In genomic region chr12:102128081-102128790, GRCm38 (mm10) we compare ENCODE assay signal across 8 mouse cellular contexts. TPM values are rescaled to one million over a fixed set of nuclear protein-coding genes. Genes with fewer than 3 reads are reported as not detected.
A peak's percentile ranks its signal among the peaks of the same experiment; 100 is the strongest.
DNase-seq lines count a peak whose midpoint lies in the region; ATAC-seq and TF ChIP-seq lines count a peak whose summit lies in the region.

Gene Slc24a4, plus strand, starts transcription at chr12:102128733.

- H3K27me3 ChIP-seq in kidney, adult 2 months (replicated peaks; ENCODE audit: control insufficient read depth, insufficient read depth, low read length) = no peaks in the 10 kb centered on the region; the same call in none of the 2 replicates
- H3K27me3 ChIP-seq in lung, embryonic 16.5 days (ENCODE audit: control insufficient read depth, insufficient read depth, low read depth, low read length) = peaks cover 35% of the 10 kb centered on the region

- H3K4me2 ChIP-seq in lung, embryonic 16.5 days (ENCODE audit: low read depth, low read length) = peak within 1 kb of the TSS; percentile 81

- no peak within 1 kb of the TSS for H3K27ac ChIP-seq in kidney, adult 2 months (ENCODE audit: insufficient read depth, low read depth, low read length)
- no peak within 1 kb of the TSS for H3K27ac ChIP-seq in lung, embryonic 16.5 days (ENCODE audit: low read length)

- no peaks in the 10 kb centered on the region for H3K9me3 ChIP-seq in lung, embryonic 16.5 days (ENCODE audit: control insufficient read depth, low read length)

- peak; percentile 77 for ATAC-seq in lung, embryonic 16.5 days (ENCODE audit: low read depth)
- ATAC-seq in erythroid progenitor cell, adult 5-6 weeks (replicated peaks; ENCODE audit: low FRiP score, poor library complexity, severe bottlenecking) = no peak

- no peak for DNase-seq in kidney, adult 2 months
- no peak for DNase-seq in kidney, adult 11 months
- DNase-seq in brain, adult 2 months (ENCODE audit: low read depth, low spot score) = peak; percentile 60
- peak; percentile 29 to 36 for DNase-seq in frontal cortex, postnatal 14 days (ENCODE audit: low spot score in 2 of 2)
- peak; percentile 64 for DNase-seq in layer of hippocampus, adult 9-11 months
- DNase-seq in right cerebral cortex, postnatal 14 days = peak; percentile 29

- H3K9ac ChIP-seq in lung, embryonic 16.5 days (ENCODE audit: low read length) = peak within 1 kb of the TSS; percentile 60

- H3K4me3 ChIP-seq in kidney, adult 2 months (ENCODE audit: insufficient read depth, low read depth, low read length) = peak within 1 kb of the TSS; percentile 5; the same call in 1 of the 2 replicates
- peak within 1 kb of the TSS; percentile 68 for H3K4me3 ChIP-seq in lung, embryonic 16.5 days (ENCODE audit: low read length)

- no peak for TF ChIP-seq POLR2A in kidney, adult 2 months (IDR thresholded peaks at IDR 0.05; ENCODE audit: low read depth, low read length)

- WGBS in kidney, adult 2 months = 2% methylated on average over 32 of the region's 34 CpGs
- WGBS in lung, embryonic 16.5 days = 1% methylated on average over 32 of the region's 34 CpGs

- TF ChIP-seq CTCF in kidney, adult 2 months (conservative IDR thresholded peaks at IDR 0.05; ENCODE audit: insufficient read depth, insufficient read length, low read depth, low read length) = no peak

- no peaks in the 10 kb centered on the region for H3K36me3 ChIP-seq in kidney, adult 2 months (ENCODE audit: control insufficient read depth, insufficient read depth, low read length)
- 0 out of 2 replicates have a peak, but pooled peaks cover 2% of the 10 kb centered on the region for H3K36me3 ChIP-seq in lung, embryonic 16.5 days (ENCODE audit: control insufficient read depth, insufficient read depth, low read length)

- no peaks in the 10 kb centered on the region for H3K4me1 ChIP-seq in kidney, adult 2 months (ENCODE audit: control insufficient read depth, insufficient read depth, low read length)
- peaks cover 12% of the 10 kb centered on the region for H3K4me1 ChIP-seq in lung, embryonic 16.5 days (replicated peaks; ENCODE audit: control insufficient read depth, insufficient read depth, low read length)

RNA-seq across cellular contexts. Expression of gene Slc24a4, which starts in this region (rescaled TPM):
- polyA plus RNA-seq in kidney, adult 2 months (2012; rRNA removed) = 0.05 and 0.11 TPM in 2 replicates
- polyA plus RNA-seq in lung, embryonic 16.5 days (2015; fragmentation: Nextera tagmentation; extraction: Ambion mirVana) = 3.1 and 4.3 TPM in 2 replicates
- total RNA-seq in erythroid progenitor cell, adult 5-6 weeks (2015; ENCODE audit: low replicate concordance) = not detected in 2 replicates
- not detected in 2 replicates for total RNA-seq in erythroid progenitor cell, adult 5-6 weeks (2017; ENCODE audit: low replicate concordance)

Comparison
In these comparisons a context has a peak if more than half of its experiments do, and no peak if none do; other contexts are left out.
1. DNase-seq: peak in brain, adult 2 months (single experiment), frontal cortex, postnatal 14 days (2 of 2), layer of hippocampus, adult 9-11 months (single experiment) and right cerebral cortex, postnatal 14 days (single experiment); none in kidney, adult 2 months (single experiment) and kidney, adult 11 months (single experiment).